In genomic region chr10:79883297-79884084, GRCm38 (mm10) we compare ENCODE assay signal across 8 mouse cellular contexts. TPM values are rescaled to one million over a fixed set of nuclear protein-coding genes. Genes with fewer than 3 reads are reported as not detected.
A peak's percentile ranks its signal among the peaks of the same experiment; 100 is the strongest.
DNase-seq lines count a peak whose midpoint lies in the region; ATAC-seq and TF ChIP-seq lines count a peak whose summit lies in the region.

No protein-coding gene starts in this region.

- H3K4me3 ChIP-seq in C2C12 (ENCODE audit: insufficient read depth, poor library complexity, severe bottlenecking): no peak overlapping the region
- peak overlapping the region; percentile 1; the same call in 1 of the 2 replicates for H3K4me3 ChIP-seq in kidney, embryonic 15.5 days (replicated peaks)
- H3K4me3 ChIP-seq in liver, embryonic 11.5 days (ENCODE audit: low read depth, low read length): no peak overlapping the region
- H3K4me3 ChIP-seq in stomach, postnatal 0 days (ENCODE audit: low read depth, low read length): no peak overlapping the region

- no peak overlapping the region for H3K27ac ChIP-seq in kidney, embryonic 15.5 days
- no peak overlapping the region for H3K27ac ChIP-seq in liver, embryonic 11.5 days (ENCODE audit: low read depth, low read length)
- H3K27ac ChIP-seq in stomach, postnatal 0 days (replicated peaks): no peak overlapping the region

- no peak overlapping the region for H3ac ChIP-seq in C2C12 (ENCODE audit: control insufficient read depth, insufficient read length, low read depth)

- 0 out of 2 replicates have a peak, but pooled peaks have one; percentile 3 for ATAC-seq in kidney, embryonic 15.5 days (replicated peaks; ENCODE audit: low FRiP score)
- peak; percentile 15; the same call in 1 of the 2 replicates for ATAC-seq in liver, embryonic 11.5 days (replicated peaks; ENCODE audit: low FRiP score)
- peak; percentile 53 for ATAC-seq in stomach, postnatal 0 days (ENCODE audit: low FRiP score, low TSS enrichment)

- peak overlapping the region; percentile 19; the same call in 1 of the 2 replicates for H3K4me2 ChIP-seq in kidney, embryonic 15.5 days
- peak overlapping the region; percentile 11 for H3K4me2 ChIP-seq in liver, embryonic 11.5 days
- no peak overlapping the region for H3K4me2 ChIP-seq in stomach, postnatal 0 days (replicated peaks; ENCODE audit: low read depth)

- DNase-seq in adrenal gland, adult 18-20 months (ENCODE audit: low spot score in 2 of 2): peak; percentile 79 to 83
- DNase-seq in embryo, embryonic 10.5 days (ENCODE audit: low spot score): peak; percentile 92
- peak; percentile 80 to 89 for DNase-seq in heart, adult 18-20 months
- peak; percentile 75 for DNase-seq in liver, embryonic 11.5 days (ENCODE audit: low spot score)
- DNase-seq in naive thymus-derived CD4-positive, alpha-beta T cell, adult 2 months (ENCODE audit: low read depth): peak; percentile 86
- DNase-seq in stomach, postnatal 0 days (ENCODE audit: low spot score): peak; percentile 84

- H3K36me3 ChIP-seq in C2C12 (ENCODE audit: control insufficient read depth, insufficient read depth): no peaks in the 10 kb centered on the region
- H3K36me3 ChIP-seq in kidney, embryonic 15.5 days: no peaks in the 10 kb centered on the region
- no peaks in the 10 kb centered on the region for H3K36me3 ChIP-seq in liver, embryonic 11.5 days (ENCODE audit: control insufficient read depth, insufficient read depth, low read length)
- H3K36me3 ChIP-seq in stomach, postnatal 0 days (ENCODE audit: control insufficient read depth, insufficient read depth, low read length): no peaks in the 10 kb centered on the region

- H3K27me3 ChIP-seq in C2C12 (ENCODE audit: control insufficient read depth, insufficient read depth, insufficient read length): peaks cover 6% of the 10 kb centered on the region
- peaks cover 8% of the 10 kb centered on the region; the same call in 1 of the 2 replicates for H3K27me3 ChIP-seq in kidney, embryonic 15.5 days
- H3K27me3 ChIP-seq in liver, embryonic 11.5 days (replicated peaks; ENCODE audit: control insufficient read depth, insufficient read depth, low read length): peaks cover 6% of the 10 kb centered on the region; the same call in 1 of the 2 replicates
- H3K27me3 ChIP-seq in stomach, postnatal 0 days (ENCODE audit: control insufficient read depth, insufficient read depth, low read length): no peaks in the 10 kb centered on the region

- peaks cover 48% of the 10 kb centered on the region for H3K4me1 ChIP-seq in kidney, embryonic 15.5 days
- peaks cover 29% of the 10 kb centered on the region for H3K4me1 ChIP-seq in liver, embryonic 11.5 days (replicated peaks; ENCODE audit: control insufficient read depth, insufficient read depth, low read length)
- H3K4me1 ChIP-seq in stomach, postnatal 0 days (replicated peaks; ENCODE audit: control insufficient read depth, insufficient read depth): no peaks in the 10 kb centered on the region; the same call in none of the 2 replicates

- no peak for TF ChIP-seq EP300 in stomach, postnatal 0 days (optimal IDR thresholded peaks at IDR 0.05)

- 15% methylated on average over 22 of the region's 22 CpGs for WGBS in kidney, embryonic 15.5 days
- WGBS in liver, embryonic 11.5 days: 17% methylated on average over 22 of the region's 22 CpGs
- 23% methylated on average over 22 of the region's 22 CpGs for WGBS in stomach, postnatal 0 days

- H3K9me3 ChIP-seq in kidney, embryonic 15.5 days (replicated peaks): no peaks in the 10 kb centered on the region
- no peaks in the 10 kb centered on the region for H3K9me3 ChIP-seq in liver, embryonic 11.5 days (ENCODE audit: control insufficient read depth, low read length)
- no peaks in the 10 kb centered on the region for H3K9me3 ChIP-seq in stomach, postnatal 0 days (ENCODE audit: control insufficient read depth, low read length)

- peak; percentile 47 for TF ChIP-seq CTCF in C2C12 (IDR thresholded peaks at IDR 0.05; ENCODE audit: control insufficient read depth, insufficient read depth, insufficient read length)
- TF ChIP-seq CTCF in stomach, postnatal 0 days (IDR thresholded peaks at IDR 0.05; ENCODE audit: low read depth): peak; percentile 83

- peak overlapping the region; percentile 5; the same call in 1 of the 2 replicates for H3K9ac ChIP-seq in kidney, embryonic 15.5 days
- peak overlapping the region; percentile 42; the same call in 1 of the 2 replicates for H3K9ac ChIP-seq in liver, embryonic 11.5 days (ENCODE audit: low read depth, low read length)
- no peak overlapping the region for H3K9ac ChIP-seq in stomach, postnatal 0 days (ENCODE audit: low read length)

- no peaks in the 10 kb centered on the region for H3K79me2 ChIP-seq in C2C12 (ENCODE audit: control insufficient read depth, insufficient read depth)

- no peaks in the 10 kb centered on the region for H3K79me3 ChIP-seq in C2C12 (ENCODE audit: low read depth)

TF ChIP-seq in C2C12, 6 proteins besides CTCF, POLR2A, EP300 and RAD21:
- TF ChIP-seq MYOG (IDR thresholded peaks at IDR 0.05; ENCODE audit: control insufficient read depth, extremely low read depth, insufficient read length) (no peak), MYOD1 (IDR thresholded peaks at IDR 0.05; ENCODE audit: control insufficient read depth, insufficient read length, low read depth) (no peak), MAX (IDR thresholded peaks at IDR 0.05) (no peak), FOSL1 (IDR thresholded peaks at IDR 0.05; ENCODE audit: insufficient read depth, low read length, poor library complexity, severe bottlenecking) (no peak), CEBPB (IDR thresholded peaks at IDR 0.05; ENCODE audit: low read depth) (no peak), USF1 (IDR thresholded peaks at IDR 0.05; ENCODE audit: low read depth) (no peak)

RNA-seq across cellular contexts. Expression of gene Elane, which starts 2.6 kb away (rescaled TPM):
- polyA plus RNA-seq in C2C12 (2012; fragmentation: generic; extraction: Trizol): not detected
- not detected for total RNA-seq in adrenal gland, adult 18-20 months (2021)
- total RNA-seq in heart, adult 18-20 months (2021): not detected
- polyA plus RNA-seq in kidney, embryonic 15.5 days (2015; fragmentation: Nextera tagmentation; extraction: Ambion mirVana): 2.6 and 3.4 TPM in 2 replicates
- 11.1 and 11.8 TPM in 2 replicates for polyA plus RNA-seq in liver, embryonic 11.5 days (2014; fragmentation: Nextera tagmentation; extraction: Ambion mirVana)
- polyA plus RNA-seq in stomach, postnatal 0 days (2015; fragmentation: Nextera tagmentation; extraction: Ambion mirVana): 0.30 and 0.55 TPM in 2 replicates

RNA-seq across cellular contexts. Expression of gene Cfd, which starts 7.2 kb away (rescaled TPM):
- polyA plus RNA-seq in C2C12 (2012; fragmentation: generic; extraction: Trizol): not detected
- 1,000 to 10,000 TPM; 1,757 to 2,495 TPM for total RNA-seq in adrenal gland, adult 18-20 months (2021)
- 100 to 1,000 TPM in 1 of 2 experiments, 10 to 100 TPM in 1; 49.7 to 435 TPM for total RNA-seq in heart, adult 18-20 months (2021)
- not detected in 2 replicates for polyA plus RNA-seq in kidney, embryonic 15.5 days (2015; fragmentation: Nextera tagmentation; extraction: Ambion mirVana)
- polyA plus RNA-seq in liver, embryonic 11.5 days (2014; fragmentation: Nextera tagmentation; extraction: Ambion mirVana): not detected in 2 replicates
- polyA plus RNA-seq in stomach, postnatal 0 days (2015; fragmentation: Nextera tagmentation; extraction: Ambion mirVana): not detected in 2 replicates

RNA-seq across cellular contexts. Expression of gene Plppr3, which starts 9.1 kb away (rescaled TPM):
- 2.3 TPM for polyA plus RNA-seq in C2C12 (2012; fragmentation: generic; extraction: Trizol)
- total RNA-seq in adrenal gland, adult 18-20 months (2021): 1 to 10 TPM; 1.4 to 2.8 TPM
- under 1 TPM; 0.12 to 0.18 TPM for total RNA-seq in heart, adult 18-20 months (2021)
- 62.1 and 74.5 TPM in 2 replicates for polyA plus RNA-seq in kidney, embryonic 15.5 days (2015; fragmentation: Nextera tagmentation; extraction: Ambion mirVana)
- 17.6 and 20.9 TPM in 2 replicates for polyA plus RNA-seq in liver, embryonic 11.5 days (2014; fragmentation: Nextera tagmentation; extraction: Ambion mirVana)
- 5.5 and 7.0 TPM in 2 replicates for polyA plus RNA-seq in stomach, postnatal 0 days (2015; fragmentation: Nextera tagmentation; extraction: Ambion mirVana)

RNA-seq across cellular contexts. Expression of gene Prtn3, which starts 9.2 kb away (rescaled TPM):
- polyA plus RNA-seq in C2C12 (2012; fragmentation: generic; extraction: Trizol): not detected
- total RNA-seq in adrenal gland, adult 18-20 months (2021): 1 to 10 TPM in 1 of 2 experiments, not detected in 1; 1.1 TPM
- total RNA-seq in heart, adult 18-20 months (2021): not detected
- polyA plus RNA-seq in kidney, embryonic 15.5 days (2015; fragmentation: Nextera tagmentation; extraction: Ambion mirVana): 7.4 and 8.3 TPM in 2 replicates
- polyA plus RNA-seq in liver, embryonic 11.5 days (2014; fragmentation: Nextera tagmentation; extraction: Ambion mirVana): 50.9 and 52.4 TPM in 2 replicates
- polyA plus RNA-seq in stomach, postnatal 0 days (2015; fragmentation: Nextera tagmentation; extraction: Ambion mirVana): 0.86 and 0.87 TPM in 2 replicates

RNA-seq across cellular contexts. Expression of gene Med16, which starts 25.2 kb away (rescaled TPM):
- 32.5 TPM for polyA plus RNA-seq in C2C12 (2012; fragmentation: generic; extraction: Trizol)
- total RNA-seq in adrenal gland, adult 18-20 months (2021): 10 to 100 TPM; 32.7 to 40.7 TPM
- total RNA-seq in heart, adult 18-20 months (2021): 10 to 100 TPM; 50.4 to 56.7 TPM
- polyA plus RNA-seq in kidney, embryonic 15.5 days (2015; fragmentation: Nextera tagmentation; extraction: Ambion mirVana): 59.6 and 70.7 TPM in 2 replicates
- polyA plus RNA-seq in liver, embryonic 11.5 days (2014; fragmentation: Nextera tagmentation; extraction: Ambion mirVana): 32.6 and 37.4 TPM in 2 replicates
- 25.6 and 29.7 TPM in 2 replicates for polyA plus RNA-seq in stomach, postnatal 0 days (2015; fragmentation: Nextera tagmentation; extraction: Ambion mirVana)

Comparison
In these comparisons a context has a peak if more than half of its experiments do, and no peak if none do; other contexts are left out.
1. ATAC-seq: peak in every context shown above with its lines; median percentile 53 in stomach, postnatal 0 days; 15 in liver, embryonic 11.5 days; 3 in kidney, embryonic 15.5 days.